Mouse (Mus musculus): ENCODE data around the gene Tet2.
A peak's percentile ranks its signal among the peaks of the same experiment; 100 is the strongest.
"Not testable (repeated sequence)": the region's sequence is repeated elsewhere in the genome, so short reads cannot be mapped to it uniquely, and the experiment has no call there.

Tet2 gene

GRCm38 (mm10) chr3:133544551-133545303 lies at the start of gene Tet2:
Gene Tet2, minus strand, starts transcription at chr3:133545139.
- DNase-seq (ENCODE audit: low read depth, low spot score) = peak; percentile 57

- not testable (repeated sequence) for DNase-seq (ENCODE audit: low read depth, low spot score)
Measured at GRCm38 (mm10) chr3:133592995-133593394, 48.1 kb upstream of the Tet2 start.

GRCm38 (mm10) chr3:133590506-133591152 lies 45.7 kb upstream of the Tet2 start:
- DNase-seq (ENCODE audit: low read depth, low spot score) = peak; percentile 46

GRCm38 (mm10) chr3:133585010-133585409 lies 40.1 kb upstream of the Tet2 start:
- DNase-seq (ENCODE audit: low read depth, low spot score) = no peak

DNA sequence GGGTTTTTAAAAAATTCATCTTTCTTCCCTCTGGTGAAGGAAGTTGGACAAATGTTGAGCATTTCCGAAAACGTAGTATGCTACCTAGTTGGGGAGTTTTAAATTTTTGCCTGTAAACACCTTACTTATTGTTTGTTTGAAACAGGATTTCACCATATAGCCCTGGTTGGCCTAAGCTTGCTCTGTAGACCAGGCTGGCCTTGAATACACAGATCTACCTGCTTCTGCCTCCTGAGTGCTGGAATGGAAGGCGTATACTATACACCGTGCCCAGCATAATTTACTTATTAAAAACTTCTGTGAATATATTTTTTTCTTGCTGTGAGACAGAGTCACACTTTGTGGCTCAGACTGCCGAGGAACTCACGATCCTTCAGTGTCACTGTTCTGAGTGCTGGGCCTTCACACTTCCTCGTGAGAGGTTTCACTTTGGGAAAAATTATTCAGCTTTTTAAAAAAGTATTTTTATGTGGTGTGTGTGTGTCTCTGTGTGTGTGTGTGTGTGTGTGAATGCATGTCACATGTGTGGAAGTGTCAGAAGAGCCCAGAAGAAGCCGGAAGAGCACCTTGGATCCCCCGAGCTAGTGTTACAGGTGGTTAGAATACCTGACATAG lies 38.6 kb upstream of the Tet2 start:
- DNase-seq (ENCODE audit: low read depth, low spot score) = no peak

DNA sequence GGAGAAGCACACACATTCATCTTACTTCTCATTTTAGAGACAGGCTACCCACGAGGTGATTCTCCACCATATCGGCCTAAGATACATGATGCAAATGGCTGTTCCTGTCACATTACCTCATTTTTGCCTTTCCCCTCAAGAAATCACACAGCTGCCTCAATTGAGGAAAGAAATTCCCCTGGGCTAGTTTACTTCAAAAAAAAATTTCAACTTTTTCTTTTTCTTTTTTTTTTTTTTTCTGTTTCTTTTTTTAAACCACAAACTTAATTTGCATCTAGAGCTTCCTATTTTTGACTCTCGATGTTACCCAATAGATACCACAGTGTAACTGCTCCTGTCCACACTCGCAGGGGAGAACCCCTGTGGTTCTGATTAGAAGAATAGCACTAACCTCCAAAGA lies 38.0 kb upstream of the Tet2 start:
- DNase-seq (ENCODE audit: low read depth, low spot score) = no peak

GRCm38 (mm10) chr3:133582096-133582495 lies 37.2 kb upstream of the Tet2 start:
- DNase-seq (ENCODE audit: low read depth, low spot score) = no peak

GRCm38 (mm10) chr3:133581541-133581940 lies 36.6 kb upstream of the Tet2 start:
- DNase-seq (ENCODE audit: low read depth, low spot score) = no peak

DNA sequence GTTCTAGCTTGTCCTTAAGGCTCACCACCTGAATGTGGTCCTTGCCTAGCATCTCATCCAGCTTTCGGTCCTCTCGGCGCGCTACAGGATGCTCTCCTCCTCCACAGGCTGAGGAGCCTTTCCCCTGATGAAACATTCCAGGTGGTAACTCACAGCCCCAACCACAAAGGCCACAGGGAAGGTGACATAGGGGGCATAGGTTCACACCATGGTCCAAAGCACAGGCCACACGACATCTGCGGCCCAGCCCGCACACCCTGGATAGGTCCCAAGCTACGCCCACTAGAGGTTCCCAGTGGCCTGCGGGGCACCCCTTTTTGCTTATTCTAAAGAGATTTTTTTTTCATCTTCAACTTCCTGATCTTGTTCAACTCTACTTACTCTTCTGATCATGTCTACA lies 34.7 kb upstream of the Tet2 start:
- no peak for DNase-seq (ENCODE audit: low read depth, low spot score)

GRCm38 (mm10) chr3:133579140-133579539 lies 34.2 kb upstream of the Tet2 start:
- DNase-seq (ENCODE audit: low read depth, low spot score) = no peak

GRCm38 (mm10) chr3:133574969-133575368 lies 30.0 kb upstream of the Tet2 start:
- no peak for DNase-seq (ENCODE audit: low read depth, low spot score)

DNA sequence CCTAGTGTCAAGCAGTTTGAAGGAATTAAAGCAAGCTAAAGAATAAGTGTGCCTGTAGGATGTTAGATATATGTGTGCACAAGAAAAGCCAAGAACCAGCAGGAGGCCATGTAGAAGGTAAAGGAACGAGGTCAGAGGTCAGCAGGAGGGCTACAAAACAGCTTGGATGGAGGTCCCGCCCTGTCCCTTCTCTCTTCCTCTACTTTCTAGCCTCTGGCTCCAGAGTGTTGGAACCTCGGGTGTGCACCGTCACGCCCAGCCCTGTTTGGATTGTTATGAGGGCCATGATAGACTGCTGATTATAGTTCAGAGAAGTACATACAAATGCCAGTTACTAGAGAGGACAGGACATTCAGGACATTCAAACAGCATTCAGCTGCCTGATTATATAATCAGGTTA lies 27.0 kb upstream of the Tet2 start:
- DNase-seq (ENCODE audit: low read depth, low spot score) = peak; percentile 47

- no peak for DNase-seq (ENCODE audit: low read depth, low spot score)
Measured at GRCm38 (mm10) chr3:133563503-133564205, 18.7 kb upstream of the Tet2 start.

DNA sequence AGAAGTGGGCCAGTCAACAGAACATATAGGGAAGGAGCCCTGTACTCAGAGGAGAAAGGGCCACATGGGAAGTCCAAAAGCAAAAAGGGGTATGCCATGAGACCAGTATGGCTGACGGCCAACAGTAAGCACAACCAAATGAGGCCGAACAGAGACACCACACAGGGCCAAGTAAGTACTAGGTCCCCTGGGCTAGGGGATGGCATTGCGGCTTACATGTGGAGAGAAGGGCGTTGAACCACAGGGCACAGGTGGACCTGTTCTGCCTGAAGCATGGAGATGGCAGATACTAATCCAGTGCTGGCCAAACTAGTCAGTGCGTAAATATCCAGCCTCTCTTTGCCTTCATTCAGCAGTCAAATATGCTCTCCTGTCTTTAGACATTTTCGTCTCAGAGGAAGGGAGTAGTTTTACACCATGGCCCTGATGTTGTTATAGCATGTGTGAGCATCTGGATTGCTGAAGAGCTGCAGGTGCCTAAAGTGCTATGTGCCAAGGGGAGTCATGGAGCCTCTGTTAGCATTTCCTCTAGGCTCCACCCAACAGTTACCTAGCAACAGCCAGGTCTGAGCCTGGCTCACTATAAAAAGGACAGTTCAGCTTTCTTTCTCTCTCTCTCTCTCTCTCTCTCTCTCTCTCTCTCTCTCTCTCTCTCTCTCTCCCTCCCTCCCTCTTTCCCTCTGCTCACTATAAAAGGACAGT lies 14.6 kb upstream of the Tet2 start:
- DNase-seq (ENCODE audit: low read depth, low spot score) = peak; percentile 30

- no peak for DNase-seq (ENCODE audit: low read depth, low spot score)
Measured at GRCm38 (mm10) chr3:133557602-133558001, 12.7 kb upstream of the Tet2 start.

- DNase-seq (ENCODE audit: low read depth, low spot score) = no peak
Measured at GRCm38 (mm10) chr3:133557154-133557553, 12.2 kb upstream of the Tet2 start.

GRCm38 (mm10) chr3:133555378-133555777 lies 10.4 kb upstream of the Tet2 start:
- DNase-seq (ENCODE audit: low read depth, low spot score) = no peak

- no peak for DNase-seq (ENCODE audit: low read depth, low spot score)
Measured at GRCm38 (mm10) chr3:133554552-133555067, 9.7 kb upstream of the Tet2 start.

GRCm38 (mm10) chr3:133554092-133554491 lies 9.2 kb upstream of the Tet2 start:
- DNase-seq (ENCODE audit: low read depth, low spot score) = no peak

- DNase-seq (ENCODE audit: low read depth, low spot score) = peak; percentile 76
Measured at GRCm38 (mm10) chr3:133551941-133552340, 7.0 kb upstream of the Tet2 start.

All from ES-CJ7 (cell line).